Mouse (Mus musculus): ENCODE results near the gene Tbc1d22b.

The Tbc1d22b gene

GRCm38 (mm10) chr17:29542831-29543690, 6.5 kb upstream of the Tbc1d22b start:
- no peak for DNase-seq

- no peak for DNase-seq
These were observed 5.5 kb upstream of the Tbc1d22b start for GRCm38 (mm10) chr17:29544064-29544463.

- DNase-seq = no peak
These were observed 4.3 kb upstream of the Tbc1d22b start for GRCm38 (mm10) chr17:29545241-29545640.

- DNase-seq = no peak
These were observed 1.1 kb upstream of the Tbc1d22b start for GRCm38 (mm10) chr17:29548494-29548893.

GRCm38 (mm10) chr17:29548994-29549393, 591 bp upstream of the Tbc1d22b start:
- no peak for DNase-seq

GRCm38 (mm10) chr17:29551019-29551418, 1.4 kb downstream of the Tbc1d22b start:
- peak; percentile 40 for DNase-seq

GRCm38 (mm10) chr17:29552162-29552732, 2.7 kb downstream of the Tbc1d22b start, which contains the start of gene Tmem217:
Gene Tmem217, minus strand, starts transcription at chr17:29552385.
- peak; percentile 32 for DNase-seq

GRCm38 (mm10) chr17:29554176-29554575, 4.6 kb downstream of the Tbc1d22b start:
- no peak for DNase-seq

- no peak for DNase-seq
These were observed 6.9 kb downstream of the Tbc1d22b start for GRCm38 (mm10) chr17:29556456-29556855.

GRCm38 (mm10) chr17:29556893-29557292, 7.3 kb downstream of the Tbc1d22b start:
- peak; percentile 33 for DNase-seq

GRCm38 (mm10) chr17:29558476-29558875, 8.9 kb downstream of the Tbc1d22b start:
- no peak for DNase-seq

GRCm38 (mm10) chr17:29565521-29565920, 15.9 kb downstream of the Tbc1d22b start:
- peak; percentile 39 for DNase-seq

GRCm38 (mm10) chr17:29568435-29568834, 18.9 kb downstream of the Tbc1d22b start:
- no peak for DNase-seq

GRCm38 (mm10) chr17:29569831-29570230, 20.2 kb downstream of the Tbc1d22b start:
- no peak for DNase-seq

GRCm38 (mm10) chr17:29579579-29580126, 30.1 kb downstream of the Tbc1d22b start:
- no peak for DNase-seq

GRCm38 (mm10) chr17:29583569-29583968, 34.0 kb downstream of the Tbc1d22b start:
- no peak for DNase-seq

GRCm38 (mm10) chr17:29584306-29584705, 34.7 kb downstream of the Tbc1d22b start:
- DNase-seq = peak; percentile 69

- no peak for DNase-seq
These were observed 35.2 kb downstream of the Tbc1d22b start for GRCm38 (mm10) chr17:29584737-29585136.

GRCm38 (mm10) chr17:29585446-29585845, 35.9 kb downstream of the Tbc1d22b start:
- peak; percentile 71 for DNase-seq

- DNase-seq = no peak
These were observed 37.3 kb downstream of the Tbc1d22b start for GRCm38 (mm10) chr17:29586921-29587320.

- no peak for DNase-seq
These were observed 39.8 kb downstream of the Tbc1d22b start for GRCm38 (mm10) chr17:29589221-29589898.

GRCm38 (mm10) chr17:29595891-29596770, 46.5 kb downstream of the Tbc1d22b start:
- no peak for DNase-seq
